Comparison of ENCODE assay signal across 8 mouse cellular contexts in the genomic region with DNA sequence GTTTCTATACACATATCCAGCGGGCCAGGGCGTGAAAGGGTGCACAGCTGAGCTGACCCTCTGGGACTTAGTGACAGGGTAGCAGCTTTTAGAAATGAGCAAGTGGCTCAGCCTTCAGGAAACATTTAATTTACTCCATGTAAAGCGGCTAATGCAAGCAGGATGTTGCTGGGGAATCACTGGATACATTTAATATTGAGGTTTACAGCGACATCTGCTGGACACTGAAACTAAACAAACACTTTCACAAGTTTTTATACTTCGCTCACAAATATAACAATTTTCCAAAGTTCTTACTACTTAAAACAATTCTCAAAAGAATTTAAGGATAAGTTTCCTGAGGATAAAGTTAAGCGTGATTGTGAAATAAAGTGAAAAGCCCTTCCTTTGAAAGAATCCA.
DNase-seq lines count a peak whose midpoint lies in the region; ATAC-seq and TF ChIP-seq lines count a peak whose summit lies in the region.

No protein-coding gene starts in this region.

- 0 out of 2 replicates have a peak overlapping the region, but pooled peaks have one; percentile 15 for H3K27ac ChIP-seq in hindbrain, postnatal 0 days
- H3K27ac ChIP-seq in hindbrain, embryonic 13.5 days, result no peak overlapping the region
- H3K27ac ChIP-seq in embryonic facial prominence, embryonic 10.5 days (replicated peaks), result no peak overlapping the region

- H3K9me3 ChIP-seq in hindbrain, postnatal 0 days (ENCODE audit: low read length), result no peaks in the 10 kb centered on the region
- no peaks in the 10 kb centered on the region for H3K9me3 ChIP-seq in hindbrain, embryonic 13.5 days
- no peaks in the 10 kb centered on the region for H3K9me3 ChIP-seq in embryonic facial prominence, embryonic 10.5 days

- H3K4me1 ChIP-seq in hindbrain, postnatal 0 days (ENCODE audit: insufficient read depth, low read length), result no peaks in the 10 kb centered on the region
- peaks cover 10% of the 10 kb centered on the region for H3K4me1 ChIP-seq in hindbrain, embryonic 13.5 days (replicated peaks)
- H3K4me1 ChIP-seq in embryonic facial prominence, embryonic 10.5 days, result peaks cover 13% of the 10 kb centered on the region

- peak; percentile 37; the same call in 1 of the 2 replicates for TF ChIP-seq CTCF in hindbrain, postnatal 0 days (IDR thresholded peaks at IDR 0.05; ENCODE audit: low read depth)

- no peaks in the 10 kb centered on the region for H3K27me3 ChIP-seq in hindbrain, postnatal 0 days (ENCODE audit: insufficient read depth, low read length)
- H3K27me3 ChIP-seq in hindbrain, embryonic 13.5 days, result no peaks in the 10 kb centered on the region
- H3K27me3 ChIP-seq in embryonic facial prominence, embryonic 10.5 days (replicated peaks; ENCODE audit: low read depth, poor library complexity, severe bottlenecking), result no peaks in the 10 kb centered on the region

- H3K4me3 ChIP-seq in hindbrain, postnatal 0 days (ENCODE audit: low read length), result no peak overlapping the region
- no peak overlapping the region for H3K4me3 ChIP-seq in hindbrain, embryonic 13.5 days
- H3K4me3 ChIP-seq in embryonic facial prominence, embryonic 10.5 days, result no peak overlapping the region

- no peak for ATAC-seq in hindbrain, postnatal 0 days
- ATAC-seq in hindbrain, embryonic 13.5 days (ENCODE audit: low FRiP score), result no peak
- peak; percentile 54 for ATAC-seq in CD4-positive, CD25-positive, alpha-beta regulatory T cell, adult 4 months
- ATAC-seq in granulocyte monocyte progenitor cell, adult 5-6 weeks (replicated peaks; ENCODE audit: poor library complexity, severe bottlenecking), result no peak

- peaks cover 59% of the 10 kb centered on the region for H3K36me3 ChIP-seq in hindbrain, postnatal 0 days (ENCODE audit: insufficient read depth, low read length)
- H3K36me3 ChIP-seq in hindbrain, embryonic 13.5 days, result peaks cover 94% of the 10 kb centered on the region
- H3K36me3 ChIP-seq in embryonic facial prominence, embryonic 10.5 days (replicated peaks), result peaks cover 98% of the 10 kb centered on the region

- no peak overlapping the region for H3K4me2 ChIP-seq in hindbrain, postnatal 0 days (ENCODE audit: low read depth, low read length)
- no peak overlapping the region for H3K4me2 ChIP-seq in hindbrain, embryonic 13.5 days

- WGBS in hindbrain, postnatal 0 days, result 74% methylated on average over 6 of the region's 6 CpGs
- 81% methylated on average over 6 of the region's 6 CpGs for WGBS in hindbrain, embryonic 13.5 days
- 73% methylated on average over 6 of the region's 6 CpGs for WGBS in embryonic facial prominence, embryonic 10.5 days

- peak; percentile 67 for DNase-seq in hindbrain, postnatal 0 days (ENCODE audit: low spot score)
- DNase-seq in 3T3-L1 (ENCODE audit: low read depth, low spot score), result peak; percentile 70
- peak; percentile 14 for DNase-seq in embryonic facial prominence, embryonic 10.5 days (ENCODE audit: low spot score)
- DNase-seq in cerebellum, postnatal 10 days, result no peak
- DNase-seq in adrenal gland, postnatal 25 days, result no peak

- H3K9ac ChIP-seq in hindbrain, postnatal 0 days (replicated peaks; ENCODE audit: low read length), result no peak overlapping the region
- H3K9ac ChIP-seq in hindbrain, embryonic 13.5 days, result no peak overlapping the region

Comparison
In these comparisons a context has a peak if more than half of its experiments do, and no peak if none do; other contexts are left out.
1. DNase-seq: peak in hindbrain, postnatal 0 days (single experiment), 3T3-L1 (single experiment) and embryonic facial prominence, embryonic 10.5 days (single experiment); none in cerebellum, postnatal 10 days (0 of 2) and adrenal gland, postnatal 25 days (single experiment).